Mouse (Mus musculus) C2C12 (cell line): ENCODE data around the gene Rpf1.

Experiments used
- CEBPB ChIP-seq: IDR thresholded peaks from one replicate; pipeline ENCODE4 v1.6.1; 2011; ENCODE audit warnings: low read depth, mild to moderate bottlenecking, control low read depth, moderate library complexity
- CTCF ChIP-seq: IDR thresholded peaks from one replicate; pipeline ENCODE4 v1.5.1; 2011; ENCODE audit not compliant: control insufficient read depth, insufficient read depth, insufficient read length
- MAX ChIP-seq: IDR thresholded peaks from one replicate; pipeline ENCODE4 v1.6.1; 2011; ENCODE audit warnings: mild to moderate bottlenecking, control low read depth
- MYOD1 ChIP-seq: IDR thresholded peaks from one replicate; pipeline ENCODE4 v1.6.1; 2011; ENCODE audit warnings: low read depth; ENCODE audit not compliant: control insufficient read depth, insufficient read length
- MYOG ChIP-seq: IDR thresholded peaks from one replicate; pipeline ENCODE4 v1.6.1; 2011; ENCODE audit not compliant: control insufficient read depth, insufficient read length; ENCODE audit errors: extremely low read depth
- USF1 ChIP-seq: IDR thresholded peaks from one replicate; pipeline ENCODE4 v1.6.1; 2011; ENCODE audit warnings: low read depth, mild to moderate bottlenecking, control low read depth, moderate library complexity

DNA sequence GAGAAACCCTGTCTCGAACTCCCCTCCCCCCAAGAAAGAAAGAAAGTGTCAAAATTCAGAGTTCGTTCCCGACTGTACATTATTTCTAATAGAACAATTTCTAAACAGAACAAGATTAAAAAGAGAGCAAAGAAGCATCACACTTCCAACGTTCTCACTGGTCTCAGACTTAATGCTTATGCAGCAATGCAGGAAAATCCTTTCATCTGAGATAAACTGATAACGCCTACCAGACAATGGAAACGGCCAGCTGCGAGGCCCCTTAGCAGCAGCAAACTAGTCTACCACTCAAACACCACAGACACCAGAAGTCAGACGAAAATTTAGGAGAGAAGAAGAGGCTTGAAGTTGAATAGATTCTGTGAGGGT, 407 bp upstream of the Rpf1 start:
- no peak for TF ChIP-seq USF1
- TF ChIP-seq CEBPB, result no peak
- no peak for TF ChIP-seq MYOG
- no peak for TF ChIP-seq CTCF
- TF ChIP-seq MYOD1, result no peak
- TF ChIP-seq MAX, result no peak
